In genomic region chr5:34542166-34542565, GRCm38 (mm10) we compare ENCODE assay signal across 28 mouse cellular contexts. TPM values are rescaled to one million over a fixed set of nuclear protein-coding genes. Genes with fewer than 3 reads are reported as not detected.
A peak's percentile ranks its signal among the peaks of the same experiment; 100 is the strongest.
DNase-seq lines count a peak whose midpoint lies in the region; ATAC-seq and TF ChIP-seq lines count a peak whose summit lies in the region.
"Had no signal": no experiment of that assay in that cellular context is flagged by ENCODE, and none has a peak within 500 bp of the region (broad histone marks: within the 10 kb centered on the region; RNA-seq: fewer than 3 reads in every experiment).

No protein-coding gene starts in this region.

- no peak overlapping the region for H3K9ac ChIP-seq in liver, postnatal 0 days (replicated peaks)
- H3K9ac ChIP-seq in liver, embryonic 12.5 days = no peak overlapping the region
- H3K9ac ChIP-seq: embryonic facial prominence, embryonic 13.5 days; forebrain, embryonic 12.5 days; forebrain, embryonic 15.5 days; heart, embryonic 13.5 days; hindbrain, embryonic 14.5 days had no signal

- peak; percentile 54 for DNase-seq in adrenal gland, adult 2 months
- no peak for DNase-seq in adrenal gland, adult 8-10 months
- no peak for DNase-seq in liver, postnatal 0 days
- DNase-seq in spleen, adult 2 months (ENCODE audit: low read depth in 1 of 2, low spot score in 2 of 2) = no peak
- no peak for DNase-seq in spleen, adult 12 weeks (ENCODE audit: low spot score)
- no peak for DNase-seq in right cerebral cortex, postnatal 4 days
- DNase-seq: adrenal gland, postnatal 10 days; B cell, adult 2 months; cerebellum, adult 11-12 months; cerebellum, adult 8-10 months; cerebellum, postnatal 10 days; cerebellum, postnatal 36 days; embryo, embryonic 11 days; gastrocnemius, postnatal 25 days; heart, adult 2 months; heart, postnatal 14 days; heart, postnatal 4 days had no signal

- TF ChIP-seq EP300 in liver, postnatal 0 days (IDR thresholded peaks at IDR 0.05; ENCODE audit: low read depth) = no peak

- peak overlapping the region; percentile 78 for H3K27ac ChIP-seq in liver, postnatal 0 days (ENCODE audit: low read depth)
- H3K27ac ChIP-seq in liver, embryonic 12.5 days = no peak overlapping the region
- peak overlapping the region; percentile 82 for H3K27ac ChIP-seq in spleen, adult 2 months (ENCODE audit: insufficient read depth, low read length)
- H3K27ac ChIP-seq in macrophage = peak overlapping the region; percentile 100
- H3K27ac ChIP-seq: embryonic facial prominence, embryonic 10.5 days; embryonic facial prominence, embryonic 13.5 days; forebrain, embryonic 12.5 days; forebrain, embryonic 15.5 days; heart, adult 2 months; heart, embryonic 10.5 days; heart, embryonic 13.5 days; hindbrain, embryonic 14.5 days; hindbrain, postnatal 0 days had no signal

- H3K4me1 ChIP-seq in liver, postnatal 0 days (ENCODE audit: insufficient read depth) = peaks cover 13% of the 10 kb centered on the region
- H3K4me1 ChIP-seq in liver, embryonic 12.5 days = peaks cover 23% of the 10 kb centered on the region; the same call in 1 of the 2 replicates
- peaks cover 50% of the 10 kb centered on the region; the same call in 1 of the 2 replicates for H3K4me1 ChIP-seq in spleen, adult 2 months (ENCODE audit: control insufficient read depth, insufficient read depth, insufficient read length)
- H3K4me1 ChIP-seq: embryonic facial prominence, embryonic 13.5 days; forebrain, embryonic 12.5 days; forebrain, embryonic 15.5 days had no signal

- no peak overlapping the region for H3K4me2 ChIP-seq in liver, postnatal 0 days (ENCODE audit: low read depth, low read length)
- H3K4me2 ChIP-seq in liver, embryonic 12.5 days = no peak overlapping the region
- H3K4me2 ChIP-seq: embryonic facial prominence, embryonic 13.5 days; forebrain, embryonic 12.5 days; forebrain, embryonic 15.5 days; heart, embryonic 13.5 days; hindbrain, embryonic 14.5 days had no signal

- H3K27me3 ChIP-seq in liver, postnatal 0 days (ENCODE audit: insufficient read depth, low read length) = no peaks in the 10 kb centered on the region
- H3K27me3 ChIP-seq in liver, embryonic 12.5 days (replicated peaks) = peaks cover 11% of the 10 kb centered on the region; the same call in 1 of the 2 replicates
- H3K27me3 ChIP-seq in spleen, adult 2 months (ENCODE audit: control insufficient read depth, insufficient read depth, low read length) = no peaks in the 10 kb centered on the region
- H3K27me3 ChIP-seq: embryonic facial prominence, embryonic 13.5 days; forebrain, embryonic 12.5 days; forebrain, embryonic 15.5 days; heart, embryonic 13.5 days had no signal

- TF ChIP-seq CTCF in liver, postnatal 0 days (IDR thresholded peaks at IDR 0.05; ENCODE audit: low read depth) = no peak
- TF ChIP-seq CTCF in spleen, adult 2 months (IDR thresholded peaks at IDR 0.05; ENCODE audit: extremely low read depth, insufficient read depth, insufficient read length, insufficient replicate concordance) = no peak

- H3K79me2 ChIP-seq in macrophage (ENCODE audit: inconsistent target) = peaks cover 96% of the 10 kb centered on the region

- no peak overlapping the region for H3K4me3 ChIP-seq in liver, postnatal 0 days (ENCODE audit: low read depth, low read length)
- no peak overlapping the region for H3K4me3 ChIP-seq in liver, embryonic 12.5 days
- no peak overlapping the region for H3K4me3 ChIP-seq in spleen, adult 2 months (ENCODE audit: extremely low read depth, insufficient read depth, insufficient read length)
- H3K4me3 ChIP-seq in macrophage (ENCODE audit: inconsistent target) = no peak overlapping the region
- H3K4me3 ChIP-seq: embryonic facial prominence, embryonic 10.5 days; embryonic facial prominence, embryonic 13.5 days; erythroblast, embryonic 14.5 days; forebrain, embryonic 12.5 days; forebrain, embryonic 15.5 days; heart, adult 2 months; heart, embryonic 10.5 days; heart, embryonic 13.5 days had no signal

- no peaks in the 10 kb centered on the region; the same call in 1 of the 2 replicates for H3K36me3 ChIP-seq in liver, postnatal 0 days (replicated peaks; ENCODE audit: insufficient read depth, low read length)
- H3K36me3 ChIP-seq in liver, embryonic 12.5 days = peaks cover 7% of the 10 kb centered on the region; the same call in 1 of the 2 replicates
- peaks cover 3% of the 10 kb centered on the region; the same call in 1 of the 2 replicates for H3K36me3 ChIP-seq in spleen, adult 2 months (ENCODE audit: control insufficient read depth, insufficient read depth, low read length)
- peaks cover 18% of the 10 kb centered on the region for H3K36me3 ChIP-seq in macrophage (ENCODE audit: inconsistent target)
- H3K36me3 ChIP-seq: embryonic facial prominence, embryonic 10.5 days; embryonic facial prominence, embryonic 13.5 days; forebrain, embryonic 12.5 days; forebrain, embryonic 15.5 days; heart, embryonic 10.5 days; heart, embryonic 13.5 days had no signal

- TF ChIP-seq POLR2A in spleen, adult 2 months (IDR thresholded peaks at IDR 0.05; ENCODE audit: low read depth, low read length) = no peak

- WGBS in liver, postnatal 0 days (ENCODE audit: insufficient replicate concordance) = 67% methylated on average over 1 of the region's 1 CpGs
- 52% methylated on average over 1 of the region's 1 CpGs for WGBS in liver, embryonic 12.5 days (ENCODE audit: insufficient replicate concordance)
- 91% methylated on average over 1 of the region's 1 CpGs for WGBS in spleen, adult 2 months
- 100% methylated on average over 1 of the region's 1 CpGs for WGBS in macrophage (ENCODE audit: missing documents)

- no peaks in the 10 kb centered on the region for H3K9me3 ChIP-seq in liver, postnatal 0 days (ENCODE audit: low read length)
- no peaks in the 10 kb centered on the region for H3K9me3 ChIP-seq in liver, embryonic 12.5 days (replicated peaks)
- H3K9me3 ChIP-seq: embryonic facial prominence, embryonic 10.5 days; embryonic facial prominence, embryonic 13.5 days; forebrain, embryonic 12.5 days; forebrain, embryonic 15.5 days; heart, embryonic 10.5 days; heart, embryonic 13.5 days had no signal

- ATAC-seq in liver, postnatal 0 days = no peak
- ATAC-seq in liver, embryonic 12.5 days = no peak
- ATAC-seq: forebrain, embryonic 15.5 days; hindbrain, postnatal 0 days had no signal

RNA-seq across cellular contexts. Expression of gene Sh3bp2, which starts 16.5 kb away (rescaled TPM):
- total RNA-seq in adrenal gland, adult 2 months (2021) = 10 to 100 TPM; 15.5 to 31.7 TPM
- 14.7 and 15.9 TPM in 2 replicates for polyA plus RNA-seq in adrenal gland, adult 2 months (2012; rRNA removed)
- total RNA-seq in adrenal gland, adult 8-10 months (2022) = 10 to 100 TPM; 11.5 to 23.9 (median 17.8) TPM
- polyA plus RNA-seq in liver, postnatal 0 days (2015; fragmentation: Nextera tagmentation; extraction: Ambion mirVana) = 7.7 and 9.8 TPM in 2 replicates
- 4.0 and 5.0 TPM in 2 replicates for polyA plus RNA-seq in liver, embryonic 12.5 days (2016; fragmentation: Nextera tagmentation; extraction: Ambion mirVana)
- polyA plus RNA-seq in spleen, adult 2 months (2012; rRNA removed) = 50.7 and 51.3 TPM in 2 replicates
- 100 to 1,000 TPM; 175 to 607 (median 366) TPM for total RNA-seq in macrophage (2018; cell fraction: chromatin; rRNA removed)
- 100 to 1,000 TPM in 18 of 26 experiments, 10 to 100 TPM in 8; 68.6 to 194 (median 120) TPM for total RNA-seq in macrophage (2018; cell fraction: cytosol; rRNA removed)
- total RNA-seq in macrophage (2018; cell fraction: nucleus; rRNA removed) = 100 to 1,000 TPM; 130 to 352 (median 231) TPM
- 112 to 135 TPM (median 116 TPM) in 3 replicates for polyA plus RNA-seq in macrophage (2018)

RNA-seq across cellular contexts. Expression of gene Tnip2, which starts 28.4 kb away (rescaled TPM):
- total RNA-seq in adrenal gland, adult 2 months (2021) = 10 to 100 TPM; 12.8 to 14.8 TPM
- polyA plus RNA-seq in adrenal gland, adult 2 months (2012; rRNA removed) = 55.1 and 55.3 TPM in 2 replicates
- total RNA-seq in adrenal gland, adult 8-10 months (2022) = 10 to 100 TPM; 16.3 to 32.3 (median 24.3) TPM
- 5.3 and 5.5 TPM in 2 replicates for polyA plus RNA-seq in liver, postnatal 0 days (2015; fragmentation: Nextera tagmentation; extraction: Ambion mirVana)
- 7.4 and 10.9 TPM in 2 replicates for polyA plus RNA-seq in liver, embryonic 12.5 days (2016; fragmentation: Nextera tagmentation; extraction: Ambion mirVana)
- polyA plus RNA-seq in spleen, adult 2 months (2012; rRNA removed) = 23.3 and 27.4 TPM in 2 replicates
- total RNA-seq in macrophage (2018; cell fraction: chromatin; rRNA removed) = 100 to 1,000 TPM; 108 to 396 (median 174) TPM
- total RNA-seq in macrophage (2018; cell fraction: cytosol; rRNA removed) = 10 to 100 TPM; 16.4 to 32.3 (median 19.7) TPM
- total RNA-seq in macrophage (2018; cell fraction: nucleus; rRNA removed) = 100 to 1,000 TPM in 14 of 26 experiments, 10 to 100 TPM in 12; 60.1 to 370 (median 104) TPM
- 20.0 to 28.2 TPM (median 24.5 TPM) in 3 replicates for polyA plus RNA-seq in macrophage (2018)
- polyA plus RNA-seq: erythroblast, embryonic 14.5 days had no signal

RNA-seq across cellular contexts. Expression of gene Add1, which starts 31.3 kb away (rescaled TPM):
- 100 to 1,000 TPM; 160 to 168 TPM for total RNA-seq in adrenal gland, adult 2 months (2021)
- 123 and 134 TPM in 2 replicates for polyA plus RNA-seq in adrenal gland, adult 2 months (2012; rRNA removed)
- 100 to 1,000 TPM; 144 to 201 (median 179) TPM for total RNA-seq in adrenal gland, adult 8-10 months (2022)
- 52.0 and 54.8 TPM in 2 replicates for polyA plus RNA-seq in liver, postnatal 0 days (2015; fragmentation: Nextera tagmentation; extraction: Ambion mirVana)
- 164 and 166 TPM in 2 replicates for polyA plus RNA-seq in liver, embryonic 12.5 days (2016; fragmentation: Nextera tagmentation; extraction: Ambion mirVana)
- polyA plus RNA-seq in spleen, adult 2 months (2012; rRNA removed) = 152 and 170 TPM in 2 replicates
- 100 to 1,000 TPM; 113 to 315 (median 212) TPM for total RNA-seq in macrophage (2018; cell fraction: chromatin; rRNA removed)
- 100 to 1,000 TPM in 22 of 26 experiments, 10 to 100 TPM in 4; 93.8 to 151 (median 117) TPM for total RNA-seq in macrophage (2018; cell fraction: cytosol; rRNA removed)
- 100 to 1,000 TPM in 25 of 26 experiments, 10 to 100 TPM in 1; 98.1 to 214 (median 158) TPM for total RNA-seq in macrophage (2018; cell fraction: nucleus; rRNA removed)
- polyA plus RNA-seq in macrophage (2018) = 107 to 147 TPM (median 116 TPM) in 3 replicates
